1 mouse cellular context compared by ENCODE assay signal in genomic region chrX:75376815-75377214, GRCm38 (mm10).
A peak's percentile ranks its signal among the peaks of the same experiment; 100 is the strongest.
TF ChIP-seq lines count a peak whose summit lies in the region.

No protein-coding gene starts in this region.

TF ChIP-seq in MEL, 35 proteins besides CTCF, POLR2A, EP300 and RAD21:
- TF ChIP-seq SIN3A (IDR thresholded peaks at IDR 0.05; ENCODE audit: low read length) (0 out of 2 replicates have a peak, but pooled peaks have one; percentile 24), TAL1 (IDR thresholded peaks at IDR 0.05; ENCODE audit: low read length) (peak; percentile 68), TCF12 (IDR thresholded peaks at IDR 0.05; ENCODE audit: low read depth, low read length) (peak; percentile 84), POLR2AphosphoS2 (IDR thresholded peaks at IDR 0.05; ENCODE audit: low read length) (no peak), GATA1 (IDR thresholded peaks at IDR 0.05; ENCODE audit: low read depth, low read length) (peak; percentile 62; the same call in 1 of the 2 replicates), MXI1 (IDR thresholded peaks at IDR 0.05; ENCODE audit: low read depth, low read length) (no peak), ETS1 (IDR thresholded peaks at IDR 0.05; ENCODE audit: low read depth, low read length) (peak; percentile 64), E2F4 (IDR thresholded peaks at IDR 0.05; ENCODE audit: borderline replicate concordance, low read depth, low read length) (no peak), ZC3H11A (IDR thresholded peaks at IDR 0.05; ENCODE audit: low read depth, low read length) (no peak), RCOR1 (IDR thresholded peaks at IDR 0.05; ENCODE audit: low read depth, low read length) (peak; percentile 50; the same call in 1 of the 2 replicates), HCFC1 (IDR thresholded peaks at IDR 0.05; ENCODE audit: low read depth, low read length) (no peak), JUND (IDR thresholded peaks at IDR 0.05; ENCODE audit: low read depth, low read length) (no peak), POLR2AphosphoS5 (IDR thresholded peaks at IDR 0.05; ENCODE audit: borderline replicate concordance, low read depth, low read length) (no peak), NELFE (IDR thresholded peaks at IDR 0.05; ENCODE audit: low read depth, low read length) (no peak), BHLHE40 (IDR thresholded peaks at IDR 0.05; ENCODE audit: borderline replicate concordance, low read depth, low read length) (no peak), CHD1 (IDR thresholded peaks at IDR 0.05; ENCODE audit: low read depth, low read length) (no peak), MYC (IDR thresholded peaks at IDR 0.05; ENCODE audit: low read depth, low read length) (no peak)
